Mouse (Mus musculus) stomach, embryonic 14.5 days (tissue): ENCODE data around the gene Slc44a4. TPM values are rescaled to one million over a fixed set of nuclear protein-coding genes. Genes with fewer than 3 reads are reported as not detected.
A peak's percentile ranks its signal among the peaks of the same experiment; 100 is the strongest.

Experiments used
- ATAC-seq: fragments of 200-750 bp; cut with Nextera tagmentation; 2 replicates; pipeline ENCODE4 v1.8.0; 2017; ENCODE audit warnings: low read depth, moderate TSS enrichment; ENCODE audit not compliant: insufficient number of reproducible peaks, insufficient read depth, low FRiP score
- H3K27ac ChIP-seq: fragments of 300-500 bp; sonication (generic); 2 replicates; pipeline ENCODE4 v1.5.1; 2014; ENCODE audit warnings: mild to moderate bottlenecking, low read length, moderate library complexity, mixed read lengths
- H3K27me3 ChIP-seq: fragments of 300-500 bp; sonication (generic); 2 replicates; pipeline ENCODE4 v1.6.1; 2014; ENCODE audit warnings: low read length, control low read depth, mixed read lengths; ENCODE audit not compliant: control insufficient read depth, insufficient read depth
- H3K36me3 ChIP-seq: fragments of 300-500 bp; sonication (generic); 2 replicates; pipeline ENCODE4 v1.6.1; 2014; ENCODE audit warnings: mild to moderate bottlenecking, control low read depth, low read length, moderate library complexity, mixed read lengths; ENCODE audit not compliant: control insufficient read depth, insufficient read depth
- H3K4me1 ChIP-seq: fragments of 300-500 bp; sonication (generic); 2 replicates; pipeline ENCODE4 v1.6.1; 2014; ENCODE audit warnings: low read length, control low read depth, mixed read lengths; ENCODE audit not compliant: control insufficient read depth, insufficient read depth
- H3K4me2 ChIP-seq: fragments of 300-500 bp; sonication (generic); replicated peaks from 2 replicates; pipeline ENCODE4 v1.6.1; 2014; ENCODE audit warnings: low read depth, low read length, control low read depth
- H3K4me3 ChIP-seq: fragments of 300-500 bp; sonication (generic); 2 replicates; pipeline ENCODE4 v1.5.1; 2014; ENCODE audit warnings: low read depth, low read length, control low read depth
- H3K9ac ChIP-seq: fragments of 300-500 bp; sonication (generic); replicated peaks from 2 replicates; pipeline ENCODE4 v1.6.1; 2014; ENCODE audit warnings: low read depth, mild to moderate bottlenecking, control low read depth, low read length, moderate library complexity, mixed read lengths
- H3K9me3 ChIP-seq: fragments of 300-500 bp; sonication (generic); 2 replicates; pipeline ENCODE4 v1.6.1; 2016; ENCODE audit warnings: low read depth, low read length, control low read depth; ENCODE audit not compliant: control insufficient read depth
- WGBS: fragments of 180-500 bp; shearing (Covaris S2); extraction: QIAGEN DNeasy Blood & Tissue Kit; methylation state at CpG from one replicate; pipeline ENCODE4 v1.1.7; 2014; 5-methylcytosine and 5-hydroxymethylcytosine counted together
- polyA plus RNA-seq: library from polyadenylated mRNA; unstranded; fragments of >200 nt; fragmentation: Nextera tagmentation; extraction: Ambion mirVana; gene quantifications from 2 replicates; pipeline ENCODE4 v1.2.1, GENCODE M21; 2014

The Slc44a4 gene
- polyA plus RNA-seq, 1 experiment from 2014 or later = 5.3 TPM

GRCm38 (mm10) chr17:34927306-34928019 is 13.2 kb downstream of the Slc44a4 start:
- Histone ChIP-seq H3K4me1 (no peaks in the 10 kb centered on the region), H3K4me2 (no peak overlapping the region), H3K4me3 (no peak overlapping the region), H3K9ac (no peak overlapping the region), H3K27ac (no peak overlapping the region), H3K27me3 (no peaks in the 10 kb centered on the region), H3K36me3 (no peaks in the 10 kb centered on the region), H3K9me3 (no peaks in the 10 kb centered on the region)
- 84% methylated on average over 18 of the region's 18 CpGs for WGBS
- no peak for ATAC-seq

DNA sequence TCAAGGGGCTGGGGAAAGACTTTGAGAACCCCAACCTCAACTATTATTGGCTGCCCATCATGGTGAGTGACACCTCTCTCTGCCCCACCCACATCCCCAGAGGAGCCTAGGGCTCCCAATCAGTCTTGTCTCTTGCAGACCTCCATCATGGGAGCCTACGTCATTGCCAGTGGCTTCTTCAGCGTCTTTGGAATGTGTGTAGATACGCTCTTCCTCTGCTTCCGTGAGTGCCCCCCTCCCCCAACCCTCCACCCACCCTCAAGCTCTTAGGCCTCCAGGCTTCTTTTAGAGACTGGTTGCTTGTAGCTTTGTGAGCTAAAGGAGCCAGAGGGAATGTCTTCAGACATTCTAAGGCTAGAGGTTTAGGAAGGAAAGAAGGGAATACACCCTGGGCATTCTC is 14.6 kb downstream of the Slc44a4 start:
- Histone ChIP-seq H3K9me3 (no peaks in the 10 kb centered on the region), H3K36me3 (no peaks in the 10 kb centered on the region), H3K27ac (no peak overlapping the region), H3K4me2 (no peak overlapping the region), H3K4me3 (no peak overlapping the region), H3K9ac (no peak overlapping the region), H3K27me3 (no peaks in the 10 kb centered on the region), H3K4me1 (no peaks in the 10 kb centered on the region)
- 51% methylated on average over 4 of the region's 4 CpGs for WGBS
- no peak for ATAC-seq

DNA sequence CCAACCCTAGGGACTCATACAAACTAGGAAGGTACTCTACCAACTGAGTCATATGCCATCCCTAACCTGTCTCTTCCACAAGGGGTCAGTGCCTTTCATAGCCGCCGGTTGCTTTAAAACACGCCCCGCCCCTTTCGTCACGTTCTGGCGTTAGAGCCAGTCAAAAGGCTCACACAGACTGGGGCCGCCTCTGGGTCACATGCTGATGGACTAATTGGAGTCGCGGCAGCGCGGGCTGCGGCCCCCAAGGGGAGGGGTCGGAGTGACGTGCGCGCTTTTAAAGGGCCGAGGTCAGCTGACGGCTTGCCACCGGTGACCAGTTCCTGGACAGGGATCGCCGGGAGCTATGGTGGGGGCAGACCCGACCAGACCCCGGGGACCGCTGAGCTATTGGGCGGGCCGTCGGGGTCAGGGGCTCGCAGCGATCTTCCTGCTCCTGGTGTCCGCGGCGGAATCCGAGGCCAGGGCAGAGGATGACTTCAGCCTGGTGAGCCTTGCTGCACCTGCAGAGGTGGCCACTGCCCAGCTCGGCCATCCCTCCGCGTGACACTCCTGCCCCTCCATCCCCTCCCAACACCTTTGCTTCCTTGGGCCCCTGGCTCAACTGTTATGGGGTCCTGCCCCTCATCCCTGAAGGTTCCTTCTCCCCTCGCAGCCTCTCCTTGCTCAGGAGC is 16.9 kb downstream of the Slc44a4 start, which contains the start of gene Neu1:
Gene Neu1, plus strand, starts transcription at position 193 of the 674 bp plus-strand sequence.
- under 1% methylated on average over 38 of the region's 38 CpGs for WGBS
- Histone ChIP-seq H3K4me1 (no peaks in the 10 kb centered on the region), H3K9ac (peak within 1 kb of the TSS; percentile 54), H3K27me3 (no peaks in the 10 kb centered on the region), H3K9me3 (no peaks in the 10 kb centered on the region), H3K36me3 (no peaks in the 10 kb centered on the region), H3K27ac (no peak within 1 kb of the TSS), H3K4me2 (peak within 1 kb of the TSS; percentile 98), H3K4me3 (peak within 1 kb of the TSS; percentile 71)
- ATAC-seq = peak; percentile 96

DNA sequence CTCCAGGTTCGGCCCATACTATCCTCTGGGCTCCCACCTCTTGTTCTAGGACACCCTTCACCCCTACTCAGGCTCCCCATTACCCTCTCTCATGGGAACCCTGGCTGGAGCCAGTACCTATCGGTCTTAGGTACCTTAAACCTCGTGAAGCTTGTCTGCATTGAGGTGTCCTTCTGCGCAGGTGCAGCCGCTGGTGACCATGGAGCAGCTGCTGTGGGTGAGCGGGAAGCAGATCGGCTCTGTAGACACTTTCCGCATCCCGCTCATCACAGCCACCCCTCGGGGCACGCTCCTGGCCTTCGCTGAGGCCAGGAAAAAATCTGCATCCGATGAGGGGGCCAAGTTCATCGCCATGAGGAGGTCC is 17.5 kb downstream of the Slc44a4 start:
- Histone ChIP-seq H3K4me3 (peak overlapping the region; percentile 71), H3K4me2 (peak overlapping the region; percentile 98), H3K9ac (peak overlapping the region; percentile 54), H3K27me3 (no peaks in the 10 kb centered on the region), H3K27ac (no peak overlapping the region), H3K9me3 (no peaks in the 10 kb centered on the region), H3K4me1 (no peaks in the 10 kb centered on the region), H3K36me3 (no peaks in the 10 kb centered on the region)
- WGBS = 11% methylated on average over 14 of the region's 14 CpGs
- 0 out of 2 replicates have a peak, but pooled peaks have one; percentile 2 for ATAC-seq

GRCm38 (mm10) chr17:34932287-34932686 is 18.0 kb downstream of the Slc44a4 start:
- no peak for ATAC-seq
- H3K36me3 ChIP-seq = no peaks in the 10 kb centered on the region
- peak overlapping the region; percentile 71 for H3K4me3 ChIP-seq
- H3K9ac ChIP-seq = peak overlapping the region; percentile 54; the same call in 1 of the 2 replicates
- H3K4me1 ChIP-seq = no peaks in the 10 kb centered on the region
- H3K27ac ChIP-seq = no peak overlapping the region
- H3K4me2 ChIP-seq = peak overlapping the region; percentile 98
- H3K27me3 ChIP-seq = no peaks in the 10 kb centered on the region
- 74% methylated on average over 8 of the region's 8 CpGs for WGBS
- H3K9me3 ChIP-seq = no peaks in the 10 kb centered on the region

GRCm38 (mm10) chr17:34934031-34934430 is 19.8 kb downstream of the Slc44a4 start:
- no peaks in the 10 kb centered on the region for H3K9me3 ChIP-seq
- no peaks in the 10 kb centered on the region for H3K27me3 ChIP-seq
- no peak for ATAC-seq
- H3K36me3 ChIP-seq = no peaks in the 10 kb centered on the region
- H3K9ac ChIP-seq = no peak overlapping the region
- H3K4me3 ChIP-seq = no peak overlapping the region
- H3K27ac ChIP-seq = no peak overlapping the region
- 69% methylated on average over 24 of the region's 24 CpGs for WGBS
- no peak overlapping the region for H3K4me2 ChIP-seq
- H3K4me1 ChIP-seq = no peaks in the 10 kb centered on the region

DNA sequence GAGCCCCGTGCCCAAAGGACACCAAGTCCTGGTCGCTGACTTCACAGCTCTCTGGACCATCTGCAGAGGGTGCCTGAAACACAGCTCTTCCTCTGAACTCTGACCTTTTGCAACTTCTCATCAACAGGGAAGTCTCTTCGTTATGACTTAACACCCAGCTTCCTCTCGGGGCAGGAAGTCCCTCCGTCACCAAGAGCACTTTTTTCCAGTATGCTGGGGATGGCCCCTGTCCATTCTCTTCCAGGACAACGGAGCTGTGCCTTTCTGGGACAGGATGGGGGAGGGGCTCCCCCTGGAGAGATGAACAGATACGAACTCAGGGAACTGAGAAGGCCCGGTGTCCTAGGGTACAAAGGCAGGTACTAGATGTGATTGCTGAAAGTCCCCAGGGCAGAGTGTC is 20.6 kb downstream of the Slc44a4 start:
- Histone ChIP-seq H3K36me3 (no peaks in the 10 kb centered on the region), H3K9ac (no peak overlapping the region), H3K27ac (no peak overlapping the region), H3K9me3 (no peaks in the 10 kb centered on the region), H3K4me1 (no peaks in the 10 kb centered on the region), H3K4me3 (no peak overlapping the region), H3K27me3 (no peaks in the 10 kb centered on the region), H3K4me2 (no peak overlapping the region)
- ATAC-seq = no peak
- 53% methylated on average over 8 of the region's 8 CpGs for WGBS

- no peak for ATAC-seq
- 85% methylated on average over 6 of the region's 6 CpGs for WGBS
- H3K4me2 ChIP-seq = no peak overlapping the region
Measured at GRCm38 (mm10) chr17:34937960-34938505, 23.8 kb downstream of the Slc44a4 start.

More at GRCm38 (mm10) chr17:34937960-34938505, 23.8 kb downstream of the Slc44a4 start:
- Histone ChIP-seq H3K27ac (no peak overlapping the region), H3K9me3 (no peaks in the 10 kb centered on the region), H3K36me3 (no peaks in the 10 kb centered on the region), H3K9ac (no peak overlapping the region), H3K27me3 (no peaks in the 10 kb centered on the region), H3K4me1 (no peaks in the 10 kb centered on the region), H3K4me3 (no peak overlapping the region)
